Mouse (Mus musculus) forebrain, embryonic 13.5 days (tissue): ENCODE results near the gene 4931440F15Rik. TPM values are rescaled to one million over a fixed set of nuclear protein-coding genes. Genes with fewer than 3 reads are reported as not detected.

Experiments
- ATAC-seq: fragments of 200-750 bp; cut with Nextera tagmentation; 2 replicates; pipeline ENCODE4 v1.8.0; 2017
- H3K27ac ChIP-seq: fragments of 300-500 bp; sonication (generic); 2 replicates; pipeline ENCODE4 v1.5.1; 2015; ENCODE audit warnings: inconsistent platforms, mild to moderate bottlenecking, moderate library complexity
- H3K27me3 ChIP-seq: fragments of 300-500 bp; sonication (generic); 2 replicates; pipeline ENCODE4 v1.6.1; 2015; ENCODE audit warnings: mild to moderate bottlenecking, inconsistent platforms
- H3K36me3 ChIP-seq: fragments of 300-500 bp; sonication (generic); 2 replicates; pipeline ENCODE4 v1.6.1; 2015; ENCODE audit warnings: mild to moderate bottlenecking, inconsistent platforms; ENCODE audit not compliant: poor library complexity, severe bottlenecking
- H3K4me1 ChIP-seq: fragments of 300-500 bp; sonication (generic); 2 replicates; pipeline ENCODE4 v1.6.1; 2015; ENCODE audit warnings: inconsistent platforms
- H3K4me2 ChIP-seq: fragments of 300-500 bp; sonication (generic); 2 replicates; pipeline ENCODE4 v1.6.1; 2015; ENCODE audit warnings: inconsistent platforms, mild to moderate bottlenecking, moderate library complexity
- H3K4me3 ChIP-seq: fragments of 300-500 bp; sonication (generic); 2 replicates; pipeline ENCODE4 v1.5.1; 2015; ENCODE audit warnings: mild to moderate bottlenecking, inconsistent platforms
- H3K9ac ChIP-seq: fragments of 300-500 bp; sonication (generic); 2 replicates; pipeline ENCODE4 v1.6.1; 2015; ENCODE audit warnings: mild to moderate bottlenecking, inconsistent platforms
- H3K9me3 ChIP-seq: fragments of 300-500 bp; sonication (generic); replicated peaks from 2 replicates; pipeline ENCODE4 v1.6.1; 2016; ENCODE audit warnings: inconsistent platforms
- WGBS: fragments of 180-500 bp; shearing (Covaris S2); methylation state at CpG from one replicate; pipeline ENCODE4 v1.1.7; 2015; 5-methylcytosine and 5-hydroxymethylcytosine counted together
- polyA plus RNA-seq: library from polyadenylated mRNA; unstranded; fragments of >200 nt; fragmentation: Nextera tagmentation; extraction: Ambion mirVana; gene quantifications from 2 replicates; pipeline ENCODE4 v1.2.1, GENCODE M21; 2015

4931440F15Rik gene
- polyA plus RNA-seq, 1 experiment from 2014 or later = 0.30 TPM

DNA sequence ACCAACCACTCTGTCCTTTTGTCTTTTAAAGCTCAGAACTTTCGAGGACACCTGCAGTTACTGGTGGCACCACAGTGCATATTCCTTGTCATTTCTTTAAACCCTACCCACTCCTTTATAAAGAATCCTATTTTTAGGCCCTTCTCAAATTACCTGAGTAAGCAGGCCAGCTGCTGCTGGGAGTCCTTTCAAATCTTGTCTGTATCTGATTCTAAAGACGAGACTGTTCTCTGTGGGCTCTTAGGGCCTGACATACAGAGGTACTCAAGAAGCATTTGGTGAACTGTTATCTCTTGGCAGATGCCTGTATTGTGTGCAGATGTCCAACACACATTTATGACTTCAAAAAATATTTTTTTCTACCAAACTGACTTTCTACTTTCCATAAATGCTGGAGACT is 31.0 kb downstream of the 4931440F15Rik start:
- H3K9ac ChIP-seq = no peak overlapping the region
- no peaks in the 10 kb centered on the region for H3K4me1 ChIP-seq
- H3K4me3 ChIP-seq = no peak overlapping the region
- no peak overlapping the region for H3K4me2 ChIP-seq
- 53% methylated on average over 2 of the region's 2 CpGs for WGBS
- no peaks in the 10 kb centered on the region for H3K27me3 ChIP-seq
- no peak for ATAC-seq
- no peak overlapping the region for H3K27ac ChIP-seq
- no peaks in the 10 kb centered on the region for H3K36me3 ChIP-seq
- H3K9me3 ChIP-seq = no peaks in the 10 kb centered on the region

DNA sequence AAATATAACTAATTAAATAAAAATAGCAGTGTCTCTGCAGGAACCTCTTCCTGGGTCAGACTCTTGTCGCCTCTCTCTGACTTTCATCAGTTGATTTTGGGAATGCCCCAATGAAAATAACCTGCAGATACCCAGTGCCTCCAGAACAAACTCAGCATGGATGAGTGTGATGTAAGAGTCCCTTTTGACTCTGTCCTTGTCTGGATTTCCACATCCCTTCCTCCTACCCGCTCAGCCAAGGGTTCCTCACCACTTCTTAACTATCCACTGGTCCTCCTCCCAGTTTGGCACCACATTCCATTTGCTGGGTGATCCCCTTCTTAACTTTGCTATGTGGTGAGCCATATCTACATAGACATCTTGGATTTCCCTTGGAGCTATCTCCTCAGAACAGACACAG is 34.7 kb downstream of the 4931440F15Rik start:
- Histone ChIP-seq H3K36me3 (no peaks in the 10 kb centered on the region), H3K27ac (no peak overlapping the region), H3K27me3 (no peaks in the 10 kb centered on the region), H3K9me3 (no peaks in the 10 kb centered on the region), H3K4me1 (peaks cover 16% of the 10 kb centered on the region; the same call in 1 of the 2 replicates), H3K4me3 (no peak overlapping the region), H3K9ac (no peak overlapping the region), H3K4me2 (no peak overlapping the region)
- WGBS = 96% methylated on average over 2 of the region's 2 CpGs
- ATAC-seq = no peak

DNA sequence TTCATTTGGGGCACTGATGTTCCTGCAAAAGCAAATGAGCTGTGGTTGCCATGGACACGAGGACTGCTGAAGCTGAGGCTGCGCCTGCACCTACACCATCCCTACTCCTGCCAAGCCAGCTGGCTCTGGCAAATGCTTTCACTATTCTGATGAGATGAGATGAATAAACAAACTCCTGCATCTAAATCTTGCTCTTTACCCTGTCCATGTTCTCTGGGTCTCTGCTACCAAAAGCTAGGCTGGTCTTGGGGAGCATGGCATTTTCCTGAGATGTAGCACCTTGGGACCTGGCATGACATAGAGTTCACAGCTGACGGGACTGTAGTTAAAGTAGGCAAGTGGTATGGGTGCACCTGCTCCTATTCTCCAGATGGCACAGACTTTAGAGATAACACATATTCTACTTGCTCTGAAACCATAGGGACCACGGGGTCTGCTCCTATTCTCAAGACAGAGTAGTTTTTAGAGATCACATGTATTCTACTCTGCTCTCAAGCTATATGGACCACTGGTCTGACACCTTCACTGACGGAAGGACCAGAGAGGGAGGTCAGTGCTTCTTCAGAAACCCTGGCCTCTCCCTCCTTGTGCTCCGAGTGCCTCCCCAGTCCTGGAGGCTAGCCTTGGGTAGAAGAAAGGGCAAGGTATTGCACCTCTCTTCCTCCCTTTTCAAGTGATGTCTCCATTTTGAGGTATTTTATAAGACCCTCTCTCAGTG is 36.4 kb downstream of the 4931440F15Rik start:
- no peak overlapping the region for H3K4me3 ChIP-seq
- H3K27ac ChIP-seq = peak overlapping the region; percentile 62

DNA sequence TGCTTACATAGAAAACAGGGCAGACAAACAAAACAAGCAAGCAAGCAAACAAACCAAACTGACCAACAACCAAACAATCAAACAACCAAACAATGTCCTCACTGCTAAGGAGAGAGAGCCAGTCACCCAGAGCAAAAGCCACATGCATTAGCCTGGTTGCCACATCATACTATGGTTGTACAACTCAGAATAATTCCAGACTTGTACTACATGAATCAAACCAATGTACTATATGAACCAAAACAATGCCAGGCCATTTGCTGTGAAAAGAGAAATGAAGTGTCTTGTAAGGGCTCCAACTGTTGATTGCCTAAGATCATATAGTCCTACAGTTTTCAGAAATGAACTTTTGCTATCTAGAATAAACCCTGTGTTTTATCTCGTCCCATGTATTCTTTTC is 37.0 kb downstream of the 4931440F15Rik start:
- ATAC-seq = peak; percentile 36
- no peaks in the 10 kb centered on the region for H3K27me3 ChIP-seq
- peak overlapping the region; percentile 32; the same call in 1 of the 2 replicates for H3K27ac ChIP-seq
- H3K36me3 ChIP-seq = no peaks in the 10 kb centered on the region
- H3K4me2 ChIP-seq = no peak overlapping the region
- no peak overlapping the region for H3K4me3 ChIP-seq
- peaks cover 16% of the 10 kb centered on the region; the same call in 1 of the 2 replicates for H3K4me1 ChIP-seq
- no peak overlapping the region for H3K9ac ChIP-seq
- H3K9me3 ChIP-seq = no peaks in the 10 kb centered on the region
- WGBS = 32% methylated on average over 1 of the region's 1 CpGs

More for the DNA sequence above, 36.4 kb downstream of the 4931440F15Rik start:
- Histone ChIP-seq H3K4me1 (peaks cover 16% of the 10 kb centered on the region; the same call in 1 of the 2 replicates), H3K9ac (no peak overlapping the region), H3K9me3 (no peaks in the 10 kb centered on the region), H3K27me3 (no peaks in the 10 kb centered on the region), H3K4me2 (no peak overlapping the region), H3K36me3 (no peaks in the 10 kb centered on the region)
- ATAC-seq = peak; percentile 94
- WGBS = 61% methylated on average over 6 of the region's 6 CpGs

DNA sequence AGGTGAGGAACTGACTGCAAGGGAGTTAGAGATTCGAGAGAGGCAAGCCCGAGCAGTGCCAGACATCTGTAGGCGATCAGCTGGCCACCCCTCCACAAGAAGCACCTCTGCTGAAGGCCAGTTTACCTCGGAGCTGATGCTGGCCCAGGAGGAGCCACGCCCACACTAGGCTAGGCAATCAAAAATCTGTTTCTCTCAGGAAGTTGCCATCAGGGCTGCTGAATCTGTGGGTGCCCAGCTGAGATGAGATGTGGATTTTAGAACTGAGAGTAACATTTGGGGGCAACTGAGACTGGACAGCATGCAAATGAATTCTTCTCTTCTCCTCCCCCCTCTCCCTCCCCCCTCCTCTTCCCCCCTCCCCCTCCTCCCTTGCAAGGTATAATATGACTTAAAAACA is 38.0 kb downstream of the 4931440F15Rik start:
- 26% methylated on average over 5 of the region's 5 CpGs for WGBS
- H3K27me3 ChIP-seq = no peaks in the 10 kb centered on the region
- H3K4me2 ChIP-seq = no peak overlapping the region
- no peaks in the 10 kb centered on the region for H3K9me3 ChIP-seq
- peaks cover 16% of the 10 kb centered on the region; the same call in 1 of the 2 replicates for H3K4me1 ChIP-seq
- H3K9ac ChIP-seq = no peak overlapping the region
- H3K36me3 ChIP-seq = no peaks in the 10 kb centered on the region
- H3K27ac ChIP-seq = no peak overlapping the region
- ATAC-seq = no peak
- no peak overlapping the region for H3K4me3 ChIP-seq

DNA sequence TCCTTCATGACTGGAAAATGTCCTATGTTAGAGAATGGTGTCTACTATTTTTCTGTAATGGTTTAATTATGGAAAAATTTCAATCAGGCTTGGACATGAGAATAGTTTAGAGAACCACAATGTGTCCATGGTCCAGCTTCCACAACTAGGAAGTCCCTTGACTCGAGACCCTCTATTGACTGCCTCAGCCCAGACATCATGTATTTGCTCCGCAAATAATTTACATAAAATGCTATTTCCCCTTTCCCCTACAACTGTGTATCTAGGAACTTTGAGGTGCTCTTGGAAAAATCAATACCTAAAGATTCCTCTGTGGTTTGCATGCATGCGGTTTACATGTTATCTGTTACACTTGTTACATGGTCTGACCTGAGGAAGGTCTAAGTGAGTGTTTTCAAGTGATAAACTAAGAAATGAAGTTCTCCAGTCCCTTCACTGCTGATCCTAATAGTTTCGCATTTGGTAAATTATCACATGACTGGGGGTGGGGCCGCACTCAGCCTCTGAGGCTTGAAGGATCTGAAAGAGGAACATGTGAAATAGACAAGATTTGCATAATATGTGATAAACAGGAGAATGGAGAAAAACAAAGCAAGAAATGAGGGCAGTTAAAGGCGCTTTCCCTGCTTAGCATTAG is 38.8 kb downstream of the 4931440F15Rik start:
- Histone ChIP-seq H3K4me2 (no peak overlapping the region), H3K9me3 (no peaks in the 10 kb centered on the region), H3K4me1 (peaks cover 16% of the 10 kb centered on the region; the same call in 1 of the 2 replicates), H3K27ac (no peak overlapping the region), H3K36me3 (no peaks in the 10 kb centered on the region), H3K27me3 (no peaks in the 10 kb centered on the region), H3K4me3 (no peak overlapping the region), H3K9ac (no peak overlapping the region)
- 89% methylated on average over 6 of the region's 6 CpGs for WGBS
- no peak for ATAC-seq

DNA sequence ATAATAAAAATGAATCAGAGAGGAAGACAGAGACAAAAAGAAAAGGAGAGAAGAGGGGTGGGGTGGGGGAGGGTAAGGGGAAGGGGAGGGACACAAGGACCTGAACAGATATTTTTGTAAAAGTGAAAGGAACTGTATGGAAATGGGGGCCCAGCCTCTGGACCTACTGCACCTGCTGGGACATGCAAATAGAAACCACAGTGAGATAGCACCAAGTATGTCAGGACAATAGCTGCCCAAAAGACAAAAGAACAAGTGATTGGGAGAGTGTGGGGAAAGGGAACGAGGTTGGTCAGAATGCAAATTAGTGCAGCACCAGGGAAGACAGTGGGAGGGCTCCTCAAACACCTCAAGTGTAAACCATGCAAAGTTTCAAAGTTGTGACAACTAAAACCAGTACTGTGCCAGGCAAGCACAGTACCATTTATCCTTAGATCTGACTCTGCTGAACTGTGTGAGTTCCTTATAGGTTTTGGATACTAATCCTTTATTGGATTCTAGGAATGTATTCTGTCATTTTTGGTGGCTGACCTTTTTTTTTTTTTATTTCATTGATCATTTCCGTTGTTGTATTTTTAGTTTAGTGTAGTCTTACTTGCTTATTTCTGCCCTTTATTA is 46.0 kb downstream of the 4931440F15Rik start:
- no peak overlapping the region for H3K9ac ChIP-seq
- no peaks in the 10 kb centered on the region; the same call in 1 of the 2 replicates for H3K9me3 ChIP-seq
- 33% methylated on average over 2 of the region's 2 CpGs for WGBS
- H3K4me1 ChIP-seq = peaks cover 3% of the 10 kb centered on the region
- no peaks in the 10 kb centered on the region for H3K27me3 ChIP-seq
- no peak for ATAC-seq
- H3K27ac ChIP-seq = no peak overlapping the region
- H3K4me3 ChIP-seq = no peak overlapping the region
- no peak overlapping the region for H3K4me2 ChIP-seq
- H3K36me3 ChIP-seq = no peaks in the 10 kb centered on the region

DNA sequence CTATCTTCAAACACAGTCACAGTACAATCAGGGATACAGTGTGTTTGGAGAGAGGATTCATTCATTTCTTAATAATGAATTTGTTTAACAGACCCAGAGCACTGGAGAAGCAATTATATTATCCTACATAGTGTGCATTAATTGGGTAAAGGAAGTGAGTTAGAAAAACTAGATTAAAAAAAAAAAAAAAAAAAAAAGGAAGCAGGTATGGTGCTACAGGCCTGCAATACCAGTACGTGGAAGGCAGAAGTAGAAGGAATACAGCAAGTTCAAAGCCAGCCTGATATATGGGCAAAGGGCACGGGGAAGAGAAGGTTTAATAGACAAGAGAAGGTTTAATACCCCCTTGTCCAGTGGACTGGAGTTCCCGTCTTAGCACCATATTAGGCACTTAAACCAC is 46.5 kb downstream of the 4931440F15Rik start:
- H3K9ac ChIP-seq = no peak overlapping the region
- no peak overlapping the region for H3K27ac ChIP-seq
- 51% methylated on average over 3 of the region's 3 CpGs for WGBS
- H3K4me3 ChIP-seq = no peak overlapping the region
- H3K27me3 ChIP-seq = no peaks in the 10 kb centered on the region
- H3K36me3 ChIP-seq = no peaks in the 10 kb centered on the region
- no peak overlapping the region for H3K4me2 ChIP-seq
- peaks cover 7% of the 10 kb centered on the region for H3K4me1 ChIP-seq
- H3K9me3 ChIP-seq = no peaks in the 10 kb centered on the region; the same call in 1 of the 2 replicates
- ATAC-seq = no peak

DNA sequence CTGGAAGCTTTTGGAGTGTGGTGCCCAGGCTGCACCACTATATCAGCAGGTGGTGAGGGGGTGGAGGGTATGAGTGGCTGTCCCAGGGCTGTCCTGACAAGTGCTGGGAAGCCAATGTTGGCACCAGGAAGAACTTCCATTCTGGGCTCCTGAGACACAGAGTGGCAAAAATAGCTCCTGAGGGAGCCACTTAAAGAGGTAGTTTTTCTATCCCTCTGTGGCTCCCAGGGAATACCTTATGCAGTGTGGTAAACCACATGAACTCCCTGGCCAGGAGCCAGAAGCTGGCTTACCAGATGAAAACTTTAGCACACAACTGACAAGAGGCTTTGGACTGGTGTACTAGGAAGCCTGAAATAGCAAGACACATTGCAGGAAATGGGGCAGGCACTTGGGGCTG is 47.5 kb downstream of the 4931440F15Rik start:
- ATAC-seq = no peak
- Histone ChIP-seq H3K27me3 (no peaks in the 10 kb centered on the region), H3K27ac (no peak overlapping the region), H3K9ac (no peak overlapping the region), H3K36me3 (no peaks in the 10 kb centered on the region), H3K4me1 (peaks cover 7% of the 10 kb centered on the region), H3K9me3 (no peaks in the 10 kb centered on the region; the same call in 1 of the 2 replicates), H3K4me3 (no peak overlapping the region), H3K4me2 (no peak overlapping the region)

DNA sequence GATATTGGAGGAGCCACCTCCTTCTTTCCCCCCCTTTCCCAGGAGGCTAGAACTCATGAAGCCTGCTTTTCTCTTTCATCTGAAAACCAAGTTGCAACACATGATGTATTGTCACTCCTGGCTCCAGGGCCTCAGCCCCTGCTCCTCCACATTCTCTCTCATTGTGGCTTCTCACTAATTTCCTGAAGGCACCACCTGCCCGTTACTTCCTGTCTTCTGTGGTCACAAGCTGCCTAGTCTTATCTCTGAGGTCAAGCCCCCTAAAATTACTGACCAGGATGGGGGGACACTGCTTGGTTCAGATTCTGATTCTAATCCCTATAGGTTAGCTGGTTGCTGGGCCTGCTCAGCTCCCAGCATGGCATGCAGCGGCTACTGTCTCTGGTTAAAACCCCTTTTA is 50.7 kb downstream of the 4931440F15Rik start:
- H3K27me3 ChIP-seq = no peaks in the 10 kb centered on the region; the same call in 1 of the 2 replicates
- no peaks in the 10 kb centered on the region; the same call in 1 of the 2 replicates for H3K9me3 ChIP-seq
- peak overlapping the region; percentile 49 for H3K27ac ChIP-seq
- no peak for ATAC-seq
- H3K9ac ChIP-seq = no peak overlapping the region
- no peaks in the 10 kb centered on the region for H3K36me3 ChIP-seq
- H3K4me1 ChIP-seq = peaks cover 7% of the 10 kb centered on the region
- WGBS = 68% methylated on average over 2 of the region's 2 CpGs
- no peak overlapping the region for H3K4me2 ChIP-seq
- no peak overlapping the region for H3K4me3 ChIP-seq

DNA sequence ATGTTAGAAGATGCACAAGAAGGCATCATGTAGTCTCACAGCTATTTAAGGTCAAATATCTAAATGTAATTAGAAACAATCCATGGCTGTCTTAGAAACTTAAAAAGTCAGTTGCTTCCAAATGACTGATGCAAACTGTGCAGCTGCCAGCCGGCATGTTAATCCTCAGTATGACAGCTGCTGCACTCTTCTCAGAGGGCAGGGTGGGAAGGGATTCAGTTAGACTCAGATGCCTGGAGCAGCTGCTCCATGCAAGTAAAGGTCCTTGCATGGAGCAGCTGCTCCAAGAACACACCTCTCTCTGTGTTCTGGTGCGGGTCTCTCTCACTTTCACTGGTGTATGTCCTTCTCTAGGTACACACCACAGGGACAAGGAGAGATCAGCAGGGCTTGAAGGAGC is 51.2 kb downstream of the 4931440F15Rik start:
- Histone ChIP-seq H3K36me3 (no peaks in the 10 kb centered on the region), H3K27me3 (no peaks in the 10 kb centered on the region; the same call in 1 of the 2 replicates), H3K4me3 (no peak overlapping the region), H3K27ac (peak overlapping the region; percentile 49), H3K9me3 (no peaks in the 10 kb centered on the region; the same call in 1 of the 2 replicates), H3K4me1 (peaks cover 7% of the 10 kb centered on the region), H3K9ac (no peak overlapping the region), H3K4me2 (no peak overlapping the region)
- ATAC-seq = peak; percentile 76
- 48% methylated on average over 2 of the region's 2 CpGs for WGBS
